16 mouse cellular contexts compared by ENCODE assay signal in the genomic region with DNA sequence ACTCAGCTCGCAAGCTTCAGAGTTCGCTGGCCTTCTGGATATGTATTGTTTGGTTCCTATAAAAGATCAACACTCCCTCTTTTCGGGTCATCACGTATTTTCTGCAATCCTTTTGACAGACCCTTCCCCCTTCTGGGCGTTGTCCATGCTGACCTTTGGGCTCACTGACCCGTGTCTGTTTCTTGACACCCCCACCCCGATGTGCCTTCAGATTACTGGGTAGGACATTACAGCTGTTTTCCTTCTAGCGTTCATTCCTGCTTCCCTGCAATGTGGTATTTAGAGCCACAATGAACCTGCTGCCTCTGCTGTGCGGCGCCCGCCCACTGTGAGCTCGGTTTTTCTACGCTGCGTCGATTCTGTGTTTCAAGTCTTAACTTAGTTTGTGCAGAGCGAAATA. TPM values are rescaled to one million over a fixed set of nuclear protein-coding genes. Genes with fewer than 3 reads are reported as not detected.
DNase-seq lines count a peak whose midpoint lies in the region; ATAC-seq lines count a peak whose summit lies in the region.
"Had no signal": no experiment of that assay in that cellular context is flagged by ENCODE, and none has a peak within 500 bp of the region (broad histone marks: within the 10 kb centered on the region; RNA-seq: fewer than 3 reads in every experiment).

No protein-coding gene starts in this region.

- DNase-seq in right cerebral cortex, postnatal 14 days, result peak; percentile 20
- no peak for DNase-seq in right cerebral cortex, postnatal 36 days (ENCODE audit: low spot score in 2 of 2)
- DNase-seq in hindbrain, embryonic 10.5 days (ENCODE audit: low spot score), result peak; percentile 68
- no peak for DNase-seq in B cell, adult 2 months
- no peak for DNase-seq in heart, postnatal 25 days (ENCODE audit: low spot score)
- no peak for DNase-seq in layer of hippocampus, postnatal 10 days (ENCODE audit: low spot score in 2 of 2)
- DNase-seq: cerebellum, postnatal 10 days; lung, postnatal 4 days; thymus, postnatal 14 days had no signal

- H3K27me3 ChIP-seq in hindbrain, embryonic 10.5 days (ENCODE audit: insufficient read depth, poor library complexity, severe bottlenecking), result peaks cover 94% of the 10 kb centered on the region
- H3K27me3 ChIP-seq in midbrain, embryonic 13.5 days, result peaks cover 71% of the 10 kb centered on the region

- no peaks in the 10 kb centered on the region for H3K9me3 ChIP-seq in hindbrain, embryonic 10.5 days
- no peaks in the 10 kb centered on the region for H3K9me3 ChIP-seq in midbrain, embryonic 13.5 days
- H3K9me3 ChIP-seq: heart, embryonic 10.5 days; limb, embryonic 12.5 days had no signal

- H3K36me3 ChIP-seq in hindbrain, embryonic 10.5 days, result no peaks in the 10 kb centered on the region
- no peaks in the 10 kb centered on the region for H3K36me3 ChIP-seq in midbrain, embryonic 13.5 days
- H3K36me3 ChIP-seq: heart, embryonic 10.5 days; limb, embryonic 12.5 days had no signal

- no peak for ATAC-seq in midbrain, embryonic 13.5 days
- ATAC-seq: CD4-positive, CD25-positive, alpha-beta regulatory T cell, adult 4 months had no signal

- no peak overlapping the region for H3K9ac ChIP-seq in midbrain, embryonic 13.5 days (replicated peaks)
- H3K9ac ChIP-seq: limb, embryonic 12.5 days had no signal

- H3K27ac ChIP-seq in hindbrain, embryonic 10.5 days, result peak overlapping the region; percentile 75
- H3K27ac ChIP-seq in midbrain, embryonic 13.5 days, result no peak overlapping the region
- H3K27ac ChIP-seq: heart, embryonic 10.5 days; limb, embryonic 12.5 days had no signal

- H3K4me1 ChIP-seq in hindbrain, embryonic 10.5 days (replicated peaks), result peaks cover 32% of the 10 kb centered on the region
- H3K4me1 ChIP-seq in midbrain, embryonic 13.5 days (replicated peaks), result peaks cover 33% of the 10 kb centered on the region
- H3K4me1 ChIP-seq: limb, embryonic 12.5 days had no signal

- intact Hi-C loops in heart, postnatal 25 days (cut with DNase I), result loop anchor here (5.0 kb wide), 1 partner anchor 54 kb away; no protein-coding TSS in a partner anchor

- WGBS in hindbrain, embryonic 10.5 days, result 17% methylated on average over 16 of the region's 16 CpGs
- WGBS in midbrain, embryonic 13.5 days, result 11% methylated on average over 16 of the region's 16 CpGs

- H3K4me3 ChIP-seq in hindbrain, embryonic 10.5 days, result peak overlapping the region; percentile 39
- no peak overlapping the region for H3K4me3 ChIP-seq in midbrain, embryonic 13.5 days (replicated peaks)
- H3K4me3 ChIP-seq: heart, embryonic 10.5 days; limb, embryonic 12.5 days; myocyte had no signal

- H3K4me2 ChIP-seq in midbrain, embryonic 13.5 days (replicated peaks), result peak overlapping the region; percentile 22
- H3K4me2 ChIP-seq: limb, embryonic 12.5 days had no signal

RNA-seq across cellular contexts. Expression of a gene that starts 8.7 kb away (rescaled TPM):
- 0.51 and 0.61 TPM in 2 replicates for polyA plus RNA-seq in hindbrain, embryonic 10.5 days (2016; fragmentation: Nextera tagmentation; extraction: Ambion mirVana)
- 0.48 and 0.63 TPM in 2 replicates for polyA plus RNA-seq in midbrain, embryonic 13.5 days (2015; fragmentation: Nextera tagmentation; extraction: Ambion mirVana)
- total RNA-seq in heart, postnatal 25 days (2021), result not detected
- total RNA-seq in layer of hippocampus, postnatal 10 days (2021), result 1 to 10 TPM in 1 of 2 experiments, under 1 TPM in 1; 0.64 to 1.2 TPM
- total RNA-seq: gastrocnemius, adult 18-20 months; hematopoietic stem cell, adult 5-6 weeks had no signal

RNA-seq across cellular contexts. Expression of a gene that starts 13.9 kb away (rescaled TPM):
- polyA plus RNA-seq in hindbrain, embryonic 10.5 days (2016; fragmentation: Nextera tagmentation; extraction: Ambion mirVana), result 10.2 and 12.2 TPM in 2 replicates
- polyA plus RNA-seq in midbrain, embryonic 13.5 days (2015; fragmentation: Nextera tagmentation; extraction: Ambion mirVana), result 10.1 and 10.4 TPM in 2 replicates
- 1 to 10 TPM; 6.1 to 7.2 TPM for total RNA-seq in heart, postnatal 25 days (2021)
- total RNA-seq in layer of hippocampus, postnatal 10 days (2021), result 10 to 100 TPM; 10.5 to 12.0 TPM

Comparison
In these comparisons a context has a peak if more than half of its experiments do, and no peak if none do; other contexts are left out.
1. DNase-seq: peak in right cerebral cortex, postnatal 14 days (single experiment) and hindbrain, embryonic 10.5 days (single experiment); none in right cerebral cortex, postnatal 36 days (0 of 2), B cell, adult 2 months (0 of 2), heart, postnatal 25 days (single experiment) and layer of hippocampus, postnatal 10 days (0 of 2).